Mouse (Mus musculus): ENCODE data around the gene Psmd9.

- no peak for TF ChIP-seq POLR2A (IDR thresholded peaks at IDR 0.05; ENCODE audit: borderline replicate concordance, insufficient read depth, low read length)
- no peak for TF ChIP-seq CTCF (IDR thresholded peaks at IDR 0.05; ENCODE audit: borderline replicate concordance, insufficient read depth, low read depth, low read length)
Measured at GRCm38 (mm10) chr5:123169284-123169683, at the start of gene Psmd9.

Measured in cerebellum, adult 2 months (tissue).